Mouse (Mus musculus) G1E (cell line): ENCODE results near the gene Mrpl43.

Experiments
- CTCF ChIP-seq: IDR thresholded peaks from 2 replicates; pipeline ENCODE4 v1.5.1; 2012; ENCODE audit warnings: low read depth, low read length, inconsistent platforms, mixed read lengths
- GATA1 ChIP-seq: IDR thresholded peaks from 2 replicates; pipeline ENCODE4 v1.6.1; 2012; ENCODE audit warnings: borderline replicate concordance, low read length, inconsistent platforms, mixed read lengths
- GATA2 ChIP-seq: IDR thresholded peaks from 2 replicates; pipeline ENCODE4 v1.6.1; 2012; ENCODE audit warnings: low read depth, low read length, inconsistent platforms, borderline replicate concordance
- POLR2AphosphoS5 ChIP-seq: IDR thresholded peaks from 2 replicates; pipeline ENCODE4 v1.6.1; 2012; ENCODE audit warnings: low read depth, low read length, inconsistent platforms; ENCODE audit not compliant: insufficient replicate concordance
- TAL1 ChIP-seq: conservative IDR thresholded peaks from 2 replicates; pipeline ENCODE4 v1.6.1; 2012; ENCODE audit warnings: low read depth, low read length, inconsistent platforms, mixed read lengths

DNA sequence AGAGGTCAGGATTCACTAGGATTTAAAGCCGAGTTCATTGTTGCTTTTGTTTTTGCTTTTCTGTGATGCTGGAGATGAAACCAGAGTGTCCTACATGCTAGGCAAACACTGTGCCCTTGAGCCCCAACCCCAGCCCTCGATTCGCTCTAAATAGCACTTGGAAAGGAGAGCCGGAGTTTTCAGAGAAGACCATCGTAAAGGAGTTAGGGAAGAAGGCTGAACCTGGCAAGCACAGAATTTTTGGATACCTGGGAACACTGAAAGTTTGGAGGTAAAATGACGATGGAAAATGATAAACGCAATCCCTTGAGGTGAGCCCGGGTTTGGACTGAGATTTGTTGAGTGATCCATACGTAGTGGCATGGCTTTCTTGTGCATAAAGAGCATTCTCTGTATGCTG is 17.9 kb downstream of the Mrpl43 start:
- TF ChIP-seq TAL1 (no peak), GATA2 (no peak), CTCF (no peak), GATA1 (no peak), POLR2AphosphoS5 (no peak)
